19 mouse cellular contexts compared by ENCODE assay signal in the genomic region with DNA sequence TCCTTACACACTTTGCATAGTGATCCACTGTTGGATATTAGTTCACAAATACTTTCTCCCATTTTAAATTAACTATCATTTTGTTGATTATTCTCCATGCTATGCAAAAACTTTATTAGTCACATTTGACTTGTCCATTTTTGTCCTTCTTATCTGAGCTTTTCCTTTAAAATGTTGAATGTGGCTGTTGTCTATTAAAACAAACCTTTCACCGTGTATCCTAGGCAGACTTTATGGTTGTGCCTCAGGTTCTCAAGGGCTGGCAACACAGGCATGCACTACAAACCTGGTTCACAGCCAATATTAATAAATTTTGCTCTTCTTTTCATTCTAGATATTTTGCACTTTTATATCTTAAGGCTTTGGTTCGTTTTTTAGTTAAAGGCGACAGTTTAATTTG. TPM values are rescaled to one million over a fixed set of nuclear protein-coding genes. Genes with fewer than 3 reads are reported as not detected.
"Had no signal": no experiment of that assay in that cellular context is flagged by ENCODE, and none has a peak within 500 bp of the region (broad histone marks: within the 10 kb centered on the region; RNA-seq: fewer than 3 reads in every experiment).

No protein-coding gene starts in this region.

- H3K27ac ChIP-seq: intestine, embryonic 15.5 days; kidney, postnatal 0 days; layer of hippocampus, adult 2 months; limb, embryonic 13.5 days; midbrain, embryonic 12.5 days; stomach, postnatal 0 days had no signal

- H3K4me2 ChIP-seq: intestine, embryonic 15.5 days; limb, embryonic 13.5 days; midbrain, embryonic 12.5 days had no signal

- H3K4me3 ChIP-seq: intestine, embryonic 15.5 days; layer of hippocampus, adult 2 months; limb, embryonic 13.5 days; midbrain, embryonic 12.5 days had no signal

- H3K9ac ChIP-seq: intestine, embryonic 15.5 days; limb, embryonic 13.5 days; midbrain, embryonic 12.5 days had no signal

- H3K36me3 ChIP-seq: intestine, embryonic 15.5 days; limb, embryonic 13.5 days; midbrain, embryonic 12.5 days had no signal

- H3K4me1 ChIP-seq: intestine, embryonic 15.5 days; limb, embryonic 13.5 days; midbrain, embryonic 12.5 days had no signal

- ATAC-seq: midbrain, embryonic 16.5 days had no signal

- H3K27me3 ChIP-seq: intestine, embryonic 15.5 days; limb, embryonic 13.5 days; midbrain, embryonic 12.5 days had no signal

- DNase-seq: kidney, adult 9 months; kidney, postnatal 4 days; left cerebral cortex, postnatal 4 days; lung, adult 18-20 months; right cerebral cortex, postnatal 25 days; thymus, adult 18-20 months; thymus, postnatal 14 days had no signal

- H3K9me3 ChIP-seq: intestine, embryonic 15.5 days; limb, embryonic 13.5 days; midbrain, embryonic 12.5 days had no signal

RNA-seq across cellular contexts. Expression of gene Olfr67, which starts 19.1 kb away (rescaled TPM):
- total RNA-seq: layer of hippocampus, adult 2 months; layer of hippocampus, postnatal 10 days; left cerebral cortex, postnatal 4 days; megakaryocyte-erythroid progenitor cell, adult 5-6 weeks had no signal
- polyA plus RNA-seq: intestine, embryonic 15.5 days; kidney, postnatal 0 days; limb, embryonic 13.5 days; lung, embryonic 16.5 days; midbrain, embryonic 12.5 days; midbrain, embryonic 16.5 days; neural tube, embryonic 14.5 days; small intestine, adult 2 months; stomach, postnatal 0 days had no signal

RNA-seq across cellular contexts. Expression of gene Hbb-bh2, which starts 29.6 kb away (rescaled TPM):
- total RNA-seq: layer of hippocampus, adult 2 months; layer of hippocampus, postnatal 10 days; left cerebral cortex, postnatal 4 days; megakaryocyte-erythroid progenitor cell, adult 5-6 weeks had no signal
- polyA plus RNA-seq: intestine, embryonic 15.5 days; kidney, postnatal 0 days; limb, embryonic 13.5 days; lung, embryonic 16.5 days; midbrain, embryonic 12.5 days; midbrain, embryonic 16.5 days; neural tube, embryonic 14.5 days; small intestine, adult 2 months; stomach, postnatal 0 days had no signal

RNA-seq across cellular contexts. Expression of gene Olfr68, which starts 31.2 kb away (rescaled TPM):
- total RNA-seq: layer of hippocampus, adult 2 months; layer of hippocampus, postnatal 10 days; left cerebral cortex, postnatal 4 days; megakaryocyte-erythroid progenitor cell, adult 5-6 weeks had no signal
- polyA plus RNA-seq: intestine, embryonic 15.5 days; kidney, postnatal 0 days; limb, embryonic 13.5 days; lung, embryonic 16.5 days; midbrain, embryonic 12.5 days; midbrain, embryonic 16.5 days; neural tube, embryonic 14.5 days; small intestine, adult 2 months; stomach, postnatal 0 days had no signal
